In genomic region chr9:102262100-102262501, GRCm38 (mm10) we compare ENCODE assay signal across 12 mouse cellular contexts.
A peak's percentile ranks its signal among the peaks of the same experiment; 100 is the strongest.
DNase-seq lines count a peak whose midpoint lies in the region; ATAC-seq lines count a peak whose summit lies in the region.
"Had no signal": no experiment of that assay in that cellular context is flagged by ENCODE, and none has a peak within 500 bp of the region (broad histone marks: within the 10 kb centered on the region; RNA-seq: fewer than 3 reads in every experiment).

No protein-coding gene starts in this region.

- H3K27ac ChIP-seq in embryonic facial prominence, embryonic 11.5 days (replicated peaks; ENCODE audit: low read depth, low read length), result no peak overlapping the region
- H3K27ac ChIP-seq in heart, embryonic 15.5 days, result no peak overlapping the region
- peak overlapping the region; percentile 71 for H3K27ac ChIP-seq in midbrain, embryonic 13.5 days
- H3K27ac ChIP-seq: liver, embryonic 13.5 days had no signal

- H3K36me3 ChIP-seq in embryonic facial prominence, embryonic 11.5 days (replicated peaks; ENCODE audit: control insufficient read depth, insufficient read depth, low read depth, low read length), result no peaks in the 10 kb centered on the region
- no peaks in the 10 kb centered on the region for H3K36me3 ChIP-seq in heart, embryonic 15.5 days
- H3K36me3 ChIP-seq in midbrain, embryonic 13.5 days, result no peaks in the 10 kb centered on the region
- H3K36me3 ChIP-seq: liver, embryonic 13.5 days had no signal

- WGBS in embryonic facial prominence, embryonic 11.5 days, result 18% methylated on average over 4 of the region's 4 CpGs
- WGBS in heart, embryonic 15.5 days, result 10% methylated on average over 4 of the region's 4 CpGs
- 7% methylated on average over 4 of the region's 4 CpGs for WGBS in midbrain, embryonic 13.5 days

- DNase-seq in ZHBTc4 (ENCODE audit: low read depth, low spot score), result peak; percentile 83
- DNase-seq in embryonic facial prominence, embryonic 11.5 days (ENCODE audit: low spot score), result no peak
- no peak for DNase-seq in adrenal gland, postnatal 4 days (ENCODE audit: low spot score in 2 of 2)
- DNase-seq in adrenal gland, postnatal 10 days, result no peak
- no peak for DNase-seq in thymus, postnatal 36 days
- DNase-seq in adrenal gland, postnatal 36 days, result no peak
- DNase-seq: cerebellum, adult 18-20 months; gastrocnemius, postnatal 36 days; liver, embryonic 13.5 days; thymus, postnatal 25 days had no signal

- ATAC-seq in embryonic facial prominence, embryonic 11.5 days (replicated peaks; ENCODE audit: insufficient number of reproducible peaks, low FRiP score, low TSS enrichment, low read depth), result peak; percentile 68; the same call in 1 of the 2 replicates
- 0 out of 2 replicates have a peak, but pooled peaks have one; percentile 47 for ATAC-seq in heart, embryonic 15.5 days (replicated peaks; ENCODE audit: insufficient number of reproducible peaks, insufficient read depth, low FRiP score, low read depth)
- peak; percentile 44; the same call in 1 of the 2 replicates for ATAC-seq in midbrain, embryonic 13.5 days

- H3K9ac ChIP-seq in embryonic facial prominence, embryonic 11.5 days (replicated peaks; ENCODE audit: low read length), result no peak overlapping the region
- no peak overlapping the region for H3K9ac ChIP-seq in heart, embryonic 15.5 days
- 0 out of 2 replicates have a peak overlapping the region, but pooled peaks have one; percentile 39 for H3K9ac ChIP-seq in midbrain, embryonic 13.5 days (replicated peaks)
- H3K9ac ChIP-seq: liver, embryonic 13.5 days had no signal

- H3K9me3 ChIP-seq in embryonic facial prominence, embryonic 11.5 days (replicated peaks; ENCODE audit: control insufficient read depth, low read length), result no peaks in the 10 kb centered on the region
- no peaks in the 10 kb centered on the region for H3K9me3 ChIP-seq in heart, embryonic 15.5 days (replicated peaks)
- no peaks in the 10 kb centered on the region for H3K9me3 ChIP-seq in midbrain, embryonic 13.5 days
- H3K9me3 ChIP-seq: liver, embryonic 13.5 days had no signal

- no peaks in the 10 kb centered on the region for H3K27me3 ChIP-seq in embryonic facial prominence, embryonic 11.5 days (ENCODE audit: control insufficient read depth, insufficient read depth, low read length)
- H3K27me3 ChIP-seq in heart, embryonic 15.5 days, result peaks cover 81% of the 10 kb centered on the region
- H3K27me3 ChIP-seq in midbrain, embryonic 13.5 days, result peaks cover 33% of the 10 kb centered on the region

- H3K4me2 ChIP-seq in embryonic facial prominence, embryonic 11.5 days (ENCODE audit: low read depth, low read length), result no peak overlapping the region
- H3K4me2 ChIP-seq in heart, embryonic 15.5 days, result peak overlapping the region; percentile 35; the same call in 1 of the 2 replicates
- peak overlapping the region; percentile 25 for H3K4me2 ChIP-seq in midbrain, embryonic 13.5 days (replicated peaks)
- H3K4me2 ChIP-seq: liver, embryonic 13.5 days had no signal

- no peak overlapping the region for H3K4me3 ChIP-seq in embryonic facial prominence, embryonic 11.5 days (ENCODE audit: low read depth, low read length)
- H3K4me3 ChIP-seq in heart, embryonic 15.5 days, result no peak overlapping the region
- no peak overlapping the region for H3K4me3 ChIP-seq in midbrain, embryonic 13.5 days (replicated peaks)
- H3K4me3 ChIP-seq: liver, embryonic 13.5 days had no signal

- no peaks in the 10 kb centered on the region for H3K4me1 ChIP-seq in embryonic facial prominence, embryonic 11.5 days (ENCODE audit: control insufficient read depth, insufficient read depth, low read length)
- peaks cover 8% of the 10 kb centered on the region; the same call in 1 of the 2 replicates for H3K4me1 ChIP-seq in heart, embryonic 15.5 days (replicated peaks)
- peaks cover 68% of the 10 kb centered on the region for H3K4me1 ChIP-seq in midbrain, embryonic 13.5 days (replicated peaks)
- H3K4me1 ChIP-seq: liver, embryonic 13.5 days had no signal
